Mouse (Mus musculus) limb, embryonic 15.5 days (tissue): ENCODE data around the gene Gtf3c5. TPM values are rescaled to one million over a fixed set of nuclear protein-coding genes. Genes with fewer than 3 reads are reported as not detected.

Experiments used
- ATAC-seq: fragments of 200-750 bp; cut with Nextera tagmentation; 2 replicates; pipeline ENCODE4 v1.8.0; 2017; ENCODE audit warnings: low read depth, moderate TSS enrichment; ENCODE audit not compliant: insufficient number of reproducible peaks, low FRiP score, low TSS enrichment
- H3K27ac ChIP-seq: fragments of 300-500 bp; sonication (generic); 2 replicates; pipeline ENCODE4 v1.5.1; 2015; ENCODE audit warnings: moderate library complexity, mild to moderate bottlenecking, inconsistent platforms
- H3K27me3 ChIP-seq: fragments of 300-500 bp; sonication (generic); 2 replicates; pipeline ENCODE4 v1.6.1; 2015; ENCODE audit warnings: inconsistent platforms
- H3K36me3 ChIP-seq: fragments of 300-500 bp; sonication (generic); 2 replicates; pipeline ENCODE4 v1.6.1; 2015; ENCODE audit warnings: inconsistent platforms
- H3K4me1 ChIP-seq: fragments of 300-500 bp; sonication (generic); 2 replicates; pipeline ENCODE4 v1.6.1; 2015; ENCODE audit warnings: inconsistent platforms
- H3K4me2 ChIP-seq: fragments of 300-500 bp; sonication (generic); 2 replicates; pipeline ENCODE4 v1.6.1; 2015; ENCODE audit warnings: mild to moderate bottlenecking, inconsistent platforms
- H3K4me3 ChIP-seq: fragments of 300-500 bp; sonication (generic); 2 replicates; pipeline ENCODE4 v1.5.1; 2015; ENCODE audit warnings: mild to moderate bottlenecking, inconsistent platforms
- H3K9ac ChIP-seq: fragments of 300-500 bp; sonication (generic); 2 replicates; pipeline ENCODE4 v1.6.1; 2015; ENCODE audit warnings: inconsistent platforms
- H3K9me3 ChIP-seq: fragments of 300-500 bp; sonication (generic); 2 replicates; pipeline ENCODE4 v1.6.1; 2016; ENCODE audit warnings: inconsistent platforms
- WGBS: fragments of 180-500 bp; shearing (Covaris S2); methylation state at CpG from one replicate; pipeline ENCODE4 v1.1.7; 2015; 5-methylcytosine and 5-hydroxymethylcytosine counted together
- polyA plus RNA-seq: library from polyadenylated mRNA; unstranded; fragments of >200 nt; fragmentation: Nextera tagmentation; extraction: Ambion mirVana; gene quantifications from 2 replicates; pipeline ENCODE4 v1.2.1, GENCODE M21; 2015

Gtf3c5 gene
- polyA plus RNA-seq, 1 experiment from 2014 or later: 44.1 TPM

- Histone ChIP-seq H3K9me3 (no peaks in the 10 kb centered on the region), H3K27ac (no peak within 1 kb of the TSS), H3K4me3 (no peak within 1 kb of the TSS), H3K27me3 (no peaks in the 10 kb centered on the region), H3K4me1 (peaks cover 10% of the 10 kb centered on the region; the same call in 1 of the 2 replicates), H3K9ac (no peak within 1 kb of the TSS), H3K36me3 (peaks cover 33% of the 10 kb centered on the region), H3K4me2 (no peak within 1 kb of the TSS)
- WGBS: 65% methylated on average over 6 of the region's 6 CpGs
- no peak for ATAC-seq
Measured at GRCm38 (mm10) chr2:28563303-28563702, 20.2 kb downstream of the Gtf3c5 start, which contains the start of gene Cel. Cel (minus strand) TSS chr2:28563403.

GRCm38 (mm10) chr2:28557452-28557851, 26.1 kb downstream of the Gtf3c5 start:
- no peak overlapping the region for H3K27ac ChIP-seq
- no peak for ATAC-seq

GRCm38 (mm10) chr2:28552301-28552700, 31.2 kb downstream of the Gtf3c5 start:
- Histone ChIP-seq H3K9ac (no peak overlapping the region), H3K27ac (no peak overlapping the region), H3K4me3 (no peak overlapping the region), H3K4me2 (no peak overlapping the region), H3K9me3 (no peaks in the 10 kb centered on the region), H3K27me3 (no peaks in the 10 kb centered on the region), H3K4me1 (peaks cover 4% of the 10 kb centered on the region; the same call in 1 of the 2 replicates), H3K36me3 (peaks cover 67% of the 10 kb centered on the region)
- WGBS: 88% methylated on average over 5 of the region's 5 CpGs
- no peak for ATAC-seq

More at GRCm38 (mm10) chr2:28557452-28557851, 26.1 kb downstream of the Gtf3c5 start:
- peaks cover under 1% of the 10 kb centered on the region; the same call in 1 of the 2 replicates for H3K4me1 ChIP-seq
- 88% methylated on average over 5 of the region's 5 CpGs for WGBS
- no peak overlapping the region for H3K9ac ChIP-seq
- H3K27me3 ChIP-seq: no peaks in the 10 kb centered on the region
- no peaks in the 10 kb centered on the region for H3K9me3 ChIP-seq
- H3K4me2 ChIP-seq: no peak overlapping the region
- peaks cover 20% of the 10 kb centered on the region for H3K36me3 ChIP-seq
- no peak overlapping the region for H3K4me3 ChIP-seq

GRCm38 (mm10) chr2:28549157-28549556, 34.4 kb downstream of the Gtf3c5 start:
- Histone ChIP-seq H3K36me3 (peaks cover 94% of the 10 kb centered on the region), H3K9ac (no peak overlapping the region), H3K27ac (no peak overlapping the region), H3K4me2 (no peak overlapping the region), H3K27me3 (no peaks in the 10 kb centered on the region), H3K9me3 (no peaks in the 10 kb centered on the region), H3K4me1 (peaks cover 4% of the 10 kb centered on the region; the same call in 1 of the 2 replicates), H3K4me3 (no peak overlapping the region)
- ATAC-seq: no peak
- WGBS: 92% methylated on average over 13 of the region's 13 CpGs

GRCm38 (mm10) chr2:28547237-28548172, 36.0 kb downstream of the Gtf3c5 start:
- Histone ChIP-seq H3K27ac (no peak overlapping the region), H3K9ac (no peak overlapping the region), H3K27me3 (no peaks in the 10 kb centered on the region), H3K36me3 (peaks cover 94% of the 10 kb centered on the region), H3K4me3 (no peak overlapping the region), H3K4me1 (peaks cover 4% of the 10 kb centered on the region; the same call in 1 of the 2 replicates), H3K9me3 (no peaks in the 10 kb centered on the region), H3K4me2 (no peak overlapping the region)
- 53% methylated on average over 11 of the region's 11 CpGs for WGBS
- ATAC-seq: no peak

GRCm38 (mm10) chr2:28546560-28546959, 37.0 kb downstream of the Gtf3c5 start:
- H3K9ac ChIP-seq: no peak overlapping the region
- H3K4me2 ChIP-seq: no peak overlapping the region
- 71% methylated on average over 6 of the region's 6 CpGs for WGBS
- peaks cover 4% of the 10 kb centered on the region; the same call in 1 of the 2 replicates for H3K4me1 ChIP-seq
- ATAC-seq: no peak
- H3K27me3 ChIP-seq: no peaks in the 10 kb centered on the region
- peaks cover 94% of the 10 kb centered on the region for H3K36me3 ChIP-seq
- H3K4me3 ChIP-seq: no peak overlapping the region
- H3K27ac ChIP-seq: no peak overlapping the region
- no peaks in the 10 kb centered on the region for H3K9me3 ChIP-seq

- Histone ChIP-seq H3K4me2 (no peak overlapping the region), H3K9me3 (no peaks in the 10 kb centered on the region), H3K9ac (no peak overlapping the region), H3K4me3 (no peak overlapping the region), H3K36me3 (peaks cover 92% of the 10 kb centered on the region), H3K27me3 (no peaks in the 10 kb centered on the region), H3K27ac (no peak overlapping the region), H3K4me1 (peaks cover 4% of the 10 kb centered on the region; the same call in 1 of the 2 replicates)
- ATAC-seq: no peak
Measured at GRCm38 (mm10) chr2:28545976-28546375, 37.6 kb downstream of the Gtf3c5 start.

GRCm38 (mm10) chr2:28543894-28544293, 39.7 kb downstream of the Gtf3c5 start:
- Histone ChIP-seq H3K36me3 (peaks cover 77% of the 10 kb centered on the region), H3K27ac (no peak overlapping the region), H3K9me3 (no peaks in the 10 kb centered on the region), H3K27me3 (no peaks in the 10 kb centered on the region), H3K4me1 (peaks cover 17% of the 10 kb centered on the region), H3K9ac (no peak overlapping the region), H3K4me2 (no peak overlapping the region), H3K4me3 (no peak overlapping the region)
- 86% methylated on average over 8 of the region's 8 CpGs for WGBS
- no peak for ATAC-seq

GRCm38 (mm10) chr2:28540587-28541227, 42.8 kb downstream of the Gtf3c5 start:
- H3K36me3 ChIP-seq: peaks cover 50% of the 10 kb centered on the region
- H3K27ac ChIP-seq: no peak overlapping the region
- H3K9me3 ChIP-seq: no peaks in the 10 kb centered on the region
- no peak for ATAC-seq
- H3K4me3 ChIP-seq: no peak overlapping the region
- H3K4me2 ChIP-seq: no peak overlapping the region
- no peak overlapping the region for H3K9ac ChIP-seq
- H3K4me1 ChIP-seq: peaks cover 43% of the 10 kb centered on the region
- H3K27me3 ChIP-seq: no peaks in the 10 kb centered on the region
- 83% methylated on average over 8 of the region's 8 CpGs for WGBS

GRCm38 (mm10) chr2:28539949-28540348, 43.6 kb downstream of the Gtf3c5 start:
- Histone ChIP-seq H3K36me3 (peaks cover 42% of the 10 kb centered on the region), H3K27ac (peak overlapping the region; percentile 78; the same call in 1 of the 2 replicates), H3K4me2 (no peak overlapping the region), H3K9me3 (no peaks in the 10 kb centered on the region), H3K9ac (no peak overlapping the region), H3K27me3 (no peaks in the 10 kb centered on the region), H3K4me3 (no peak overlapping the region), H3K4me1 (peaks cover 51% of the 10 kb centered on the region)
- no peak for ATAC-seq
- 70% methylated on average over 2 of the region's 2 CpGs for WGBS

- WGBS: 38% methylated on average over 7 of the region's 7 CpGs
- H3K36me3 ChIP-seq: peaks cover 35% of the 10 kb centered on the region
- no peak overlapping the region for H3K4me2 ChIP-seq
Measured at GRCm38 (mm10) chr2:28539206-28539605, 44.3 kb downstream of the Gtf3c5 start.

GRCm38 (mm10) chr2:28538817-28539128, 44.8 kb downstream of the Gtf3c5 start:
- H3K4me3 ChIP-seq: no peak overlapping the region
- H3K27me3 ChIP-seq: no peaks in the 10 kb centered on the region
- peaks cover 31% of the 10 kb centered on the region for H3K36me3 ChIP-seq
- H3K9ac ChIP-seq: no peak overlapping the region
- no peak; the same call in 1 of the 2 replicates for ATAC-seq
- peak overlapping the region; percentile 78 for H3K27ac ChIP-seq
- 47% methylated on average over 1 of the region's 1 CpGs for WGBS
- peaks cover 62% of the 10 kb centered on the region for H3K4me1 ChIP-seq
- H3K9me3 ChIP-seq: no peaks in the 10 kb centered on the region
- no peak overlapping the region for H3K4me2 ChIP-seq

More at GRCm38 (mm10) chr2:28539206-28539605, 44.3 kb downstream of the Gtf3c5 start:
- Histone ChIP-seq H3K27ac (peak overlapping the region; percentile 78), H3K4me1 (peaks cover 58% of the 10 kb centered on the region), H3K9ac (no peak overlapping the region), H3K27me3 (no peaks in the 10 kb centered on the region), H3K9me3 (no peaks in the 10 kb centered on the region), H3K4me3 (no peak overlapping the region)
- peak; percentile 51; the same call in 1 of the 2 replicates for ATAC-seq
